Mouse (Mus musculus) erythroblast, embryonic 14.5 days (primary cell): ENCODE results near the gene Sox13.

Source experiments
- GATA1 ChIP-seq: IDR thresholded peaks from 2 replicates; pipeline ENCODE4 v1.6.1; 2012; ENCODE audit warnings: low read length, inconsistent platforms, mixed read lengths
- TAL1 ChIP-seq: IDR thresholded peaks from 3 replicates; pipeline ENCODE4 v1.6.1; 2012; ENCODE audit warnings: low read length, inconsistent platforms, mixed read lengths

GRCm38 (mm10) chr1:133394702-133395101 lies 29.5 kb downstream of the Sox13 start:
- no peak for TF ChIP-seq TAL1
- TF ChIP-seq GATA1, result no peak
